Mouse (Mus musculus): ENCODE results near the gene Cnih3. TPM values are rescaled to one million over a fixed set of nuclear protein-coding genes. Genes with fewer than 3 reads are reported as not detected.

The Cnih3 gene
- polyA plus RNA-seq, 1 experiment, result 0.07 TPM

- H3K79me2 ChIP-seq (ENCODE audit: control insufficient read depth, insufficient read depth), result no peaks in the 10 kb centered on the region
- H3K4me3 ChIP-seq (ENCODE audit: insufficient read depth, poor library complexity, severe bottlenecking), result no peak overlapping the region
- TF ChIP-seq CTCF (IDR thresholded peaks at IDR 0.05; ENCODE audit: control insufficient read depth, insufficient read depth, insufficient read length) (no peak), MAX (IDR thresholded peaks at IDR 0.05) (no peak), MYOD1 (IDR thresholded peaks at IDR 0.05; ENCODE audit: control insufficient read depth, insufficient read length, low read depth) (no peak), MYOG (IDR thresholded peaks at IDR 0.05; ENCODE audit: control insufficient read depth, extremely low read depth, insufficient read length) (no peak), FOSL1 (IDR thresholded peaks at IDR 0.05; ENCODE audit: insufficient read depth, low read length, poor library complexity, severe bottlenecking) (no peak), USF1 (IDR thresholded peaks at IDR 0.05; ENCODE audit: low read depth) (no peak), CEBPB (IDR thresholded peaks at IDR 0.05; ENCODE audit: low read depth) (no peak)
- H3ac ChIP-seq (ENCODE audit: control insufficient read depth, insufficient read length, low read depth), result no peak overlapping the region
- H3K27me3 ChIP-seq (ENCODE audit: control insufficient read depth, insufficient read depth, insufficient read length), result no peaks in the 10 kb centered on the region
- no peaks in the 10 kb centered on the region for H3K36me3 ChIP-seq (ENCODE audit: control insufficient read depth, insufficient read depth)
- H3K79me3 ChIP-seq (ENCODE audit: low read depth), result no peaks in the 10 kb centered on the region
These were observed 74.0 kb downstream of the Cnih3 start for GRCm38 (mm10) chr1:181426406-181426805.

- Histone ChIP-seq H3K79me2 (ENCODE audit: control insufficient read depth, insufficient read depth) (no peaks in the 10 kb centered on the region), H3K36me3 (ENCODE audit: control insufficient read depth, insufficient read depth) (no peaks in the 10 kb centered on the region), H3K4me3 (ENCODE audit: insufficient read depth, poor library complexity, severe bottlenecking) (no peak overlapping the region), H3K27me3 (ENCODE audit: control insufficient read depth, insufficient read depth, insufficient read length) (no peaks in the 10 kb centered on the region), H3K79me3 (ENCODE audit: low read depth) (no peaks in the 10 kb centered on the region), H3ac (ENCODE audit: control insufficient read depth, insufficient read length, low read depth) (no peak overlapping the region)
- TF ChIP-seq USF1 (IDR thresholded peaks at IDR 0.05; ENCODE audit: low read depth) (no peak), CTCF (IDR thresholded peaks at IDR 0.05; ENCODE audit: control insufficient read depth, insufficient read depth, insufficient read length) (no peak), FOSL1 (IDR thresholded peaks at IDR 0.05; ENCODE audit: insufficient read depth, low read length, poor library complexity, severe bottlenecking) (no peak), MYOD1 (IDR thresholded peaks at IDR 0.05; ENCODE audit: control insufficient read depth, insufficient read length, low read depth) (no peak), MAX (IDR thresholded peaks at IDR 0.05) (no peak), MYOG (IDR thresholded peaks at IDR 0.05; ENCODE audit: control insufficient read depth, extremely low read depth, insufficient read length) (no peak), CEBPB (IDR thresholded peaks at IDR 0.05; ENCODE audit: low read depth) (no peak)
These were observed 80.8 kb downstream of the Cnih3 start for GRCm38 (mm10) chr1:181433263-181433662.

- no peaks in the 10 kb centered on the region for H3K27me3 ChIP-seq (ENCODE audit: control insufficient read depth, insufficient read depth, insufficient read length)
- TF ChIP-seq CTCF (IDR thresholded peaks at IDR 0.05; ENCODE audit: control insufficient read depth, insufficient read depth, insufficient read length) (no peak), USF1 (IDR thresholded peaks at IDR 0.05; ENCODE audit: low read depth) (no peak), FOSL1 (IDR thresholded peaks at IDR 0.05; ENCODE audit: insufficient read depth, low read length, poor library complexity, severe bottlenecking) (no peak), CEBPB (IDR thresholded peaks at IDR 0.05; ENCODE audit: low read depth) (no peak), MYOG (IDR thresholded peaks at IDR 0.05; ENCODE audit: control insufficient read depth, extremely low read depth, insufficient read length) (no peak), MYOD1 (IDR thresholded peaks at IDR 0.05; ENCODE audit: control insufficient read depth, insufficient read length, low read depth) (no peak), MAX (IDR thresholded peaks at IDR 0.05) (no peak)
- no peak overlapping the region for H3K4me3 ChIP-seq (ENCODE audit: insufficient read depth, poor library complexity, severe bottlenecking)
- H3K36me3 ChIP-seq (ENCODE audit: control insufficient read depth, insufficient read depth), result no peaks in the 10 kb centered on the region
- no peaks in the 10 kb centered on the region for H3K79me3 ChIP-seq (ENCODE audit: low read depth)
- no peak overlapping the region for H3ac ChIP-seq (ENCODE audit: control insufficient read depth, insufficient read length, low read depth)
- H3K79me2 ChIP-seq (ENCODE audit: control insufficient read depth, insufficient read depth), result no peaks in the 10 kb centered on the region
These were observed 83.0 kb downstream of the Cnih3 start for GRCm38 (mm10) chr1:181435414-181435813.

- Histone ChIP-seq H3K36me3 (ENCODE audit: control insufficient read depth, insufficient read depth) (no peaks in the 10 kb centered on the region), H3K79me3 (ENCODE audit: low read depth) (no peaks in the 10 kb centered on the region), H3ac (ENCODE audit: control insufficient read depth, insufficient read length, low read depth) (no peak overlapping the region), H3K27me3 (ENCODE audit: control insufficient read depth, insufficient read depth, insufficient read length) (no peaks in the 10 kb centered on the region), H3K4me3 (ENCODE audit: insufficient read depth, poor library complexity, severe bottlenecking) (no peak overlapping the region), H3K79me2 (ENCODE audit: control insufficient read depth, insufficient read depth) (no peaks in the 10 kb centered on the region)
- TF ChIP-seq MYOD1 (IDR thresholded peaks at IDR 0.05; ENCODE audit: control insufficient read depth, insufficient read length, low read depth), result no peak
- no peak for TF ChIP-seq MAX (IDR thresholded peaks at IDR 0.05)
- TF ChIP-seq MYOG (IDR thresholded peaks at IDR 0.05; ENCODE audit: control insufficient read depth, extremely low read depth, insufficient read length), result no peak
- no peak for TF ChIP-seq CEBPB (IDR thresholded peaks at IDR 0.05; ENCODE audit: low read depth)
- no peak for TF ChIP-seq FOSL1 (IDR thresholded peaks at IDR 0.05; ENCODE audit: insufficient read depth, low read length, poor library complexity, severe bottlenecking)
- TF ChIP-seq CTCF (IDR thresholded peaks at IDR 0.05; ENCODE audit: control insufficient read depth, insufficient read depth, insufficient read length), result no peak
- TF ChIP-seq USF1 (IDR thresholded peaks at IDR 0.05; ENCODE audit: low read depth), result no peak
These were observed 88.7 kb downstream of the Cnih3 start for GRCm38 (mm10) chr1:181440982-181441603.

- no peaks in the 10 kb centered on the region for H3K79me3 ChIP-seq (ENCODE audit: low read depth)
- H3ac ChIP-seq (ENCODE audit: control insufficient read depth, insufficient read length, low read depth), result no peak overlapping the region
- no peak overlapping the region for H3K4me3 ChIP-seq (ENCODE audit: insufficient read depth, poor library complexity, severe bottlenecking)
- H3K79me2 ChIP-seq (ENCODE audit: control insufficient read depth, insufficient read depth), result no peaks in the 10 kb centered on the region
- H3K36me3 ChIP-seq (ENCODE audit: control insufficient read depth, insufficient read depth), result no peaks in the 10 kb centered on the region
- TF ChIP-seq MYOD1 (IDR thresholded peaks at IDR 0.05; ENCODE audit: control insufficient read depth, insufficient read length, low read depth) (no peak), CEBPB (IDR thresholded peaks at IDR 0.05; ENCODE audit: low read depth) (no peak), USF1 (IDR thresholded peaks at IDR 0.05; ENCODE audit: low read depth) (no peak), CTCF (IDR thresholded peaks at IDR 0.05; ENCODE audit: control insufficient read depth, insufficient read depth, insufficient read length) (no peak), FOSL1 (IDR thresholded peaks at IDR 0.05; ENCODE audit: insufficient read depth, low read length, poor library complexity, severe bottlenecking) (no peak), MAX (IDR thresholded peaks at IDR 0.05) (no peak), MYOG (IDR thresholded peaks at IDR 0.05; ENCODE audit: control insufficient read depth, extremely low read depth, insufficient read length) (no peak)
- no peaks in the 10 kb centered on the region for H3K27me3 ChIP-seq (ENCODE audit: control insufficient read depth, insufficient read depth, insufficient read length)
These were observed 89.3 kb downstream of the Cnih3 start for GRCm38 (mm10) chr1:181441654-181442241.
